ENCODE assay signal across 8 mouse cellular contexts in the genomic region with DNA sequence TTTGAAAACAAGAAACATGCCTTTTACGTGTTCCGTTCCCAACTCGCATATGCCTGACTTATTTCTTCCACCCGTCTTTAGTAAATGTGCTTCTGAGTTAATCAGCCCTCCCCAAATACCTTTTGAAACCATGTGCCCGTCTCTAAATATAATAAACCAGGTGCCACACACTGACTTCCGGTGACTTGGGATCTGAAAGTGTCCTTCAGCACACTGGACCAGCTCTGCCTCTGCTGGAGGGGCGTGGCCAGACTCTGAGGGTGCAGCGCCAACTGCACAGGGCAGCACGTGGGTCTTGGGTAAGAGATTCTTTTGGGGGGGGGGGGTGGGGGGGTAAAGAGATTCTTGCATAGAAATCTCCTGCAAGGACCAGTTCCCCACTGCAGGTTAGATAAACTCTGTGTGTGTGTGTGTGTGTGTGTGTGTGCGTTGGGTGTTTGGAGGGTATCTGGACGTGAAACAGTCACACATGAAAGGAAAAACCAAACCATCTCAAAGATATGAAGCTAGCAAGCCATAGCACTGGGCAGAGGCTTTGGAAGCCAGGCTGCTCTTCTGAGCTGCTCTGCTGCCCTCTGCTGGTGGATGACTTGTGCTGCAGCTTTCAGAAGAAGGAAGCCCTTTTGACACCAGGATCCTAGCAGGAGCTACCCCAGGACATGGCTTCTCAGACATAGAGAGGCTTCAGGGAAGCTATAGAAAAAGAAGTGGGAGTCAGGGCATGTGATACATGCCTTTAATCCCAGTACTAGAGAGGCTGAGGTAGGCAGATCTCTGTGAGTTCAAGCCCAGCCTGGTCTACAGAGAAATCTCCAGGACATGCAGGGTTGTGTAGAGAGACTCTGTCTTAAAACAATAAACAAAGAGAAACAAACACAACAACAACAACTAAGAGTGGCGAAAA. TPM values are rescaled to one million over a fixed set of nuclear protein-coding genes. Genes with fewer than 3 reads are reported as not detected.
DNase-seq lines count a peak whose midpoint lies in the region; ATAC-seq lines count a peak whose summit lies in the region.

No protein-coding gene starts in this region.

- no peak overlapping the region for H3K9ac ChIP-seq in kidney, embryonic 15.5 days
- H3K9ac ChIP-seq in intestine, embryonic 16.5 days (ENCODE audit: low read depth, low read length): no peak overlapping the region
- no peak overlapping the region for H3K9ac ChIP-seq in midbrain, embryonic 12.5 days (replicated peaks)

- 0 out of 2 replicates have a peak, but pooled peaks cover 4% of the 10 kb centered on the region for H3K27me3 ChIP-seq in kidney, embryonic 15.5 days
- no peaks in the 10 kb centered on the region for H3K27me3 ChIP-seq in intestine, embryonic 16.5 days (replicated peaks; ENCODE audit: control insufficient read depth, insufficient read depth, low read length)
- H3K27me3 ChIP-seq in limb, embryonic 10.5 days (ENCODE audit: low read depth, poor library complexity, severe bottlenecking): no peaks in the 10 kb centered on the region
- peaks cover 8% of the 10 kb centered on the region; the same call in 1 of the 2 replicates for H3K27me3 ChIP-seq in midbrain, embryonic 12.5 days

- no peaks in the 10 kb centered on the region for H3K9me3 ChIP-seq in kidney, embryonic 15.5 days (replicated peaks)
- no peaks in the 10 kb centered on the region for H3K9me3 ChIP-seq in intestine, embryonic 16.5 days (ENCODE audit: control insufficient read depth, low read length)
- H3K9me3 ChIP-seq in limb, embryonic 10.5 days (replicated peaks): no peaks in the 10 kb centered on the region
- H3K9me3 ChIP-seq in midbrain, embryonic 12.5 days: no peaks in the 10 kb centered on the region

- H3K4me2 ChIP-seq in kidney, embryonic 15.5 days: no peak overlapping the region
- peak overlapping the region; percentile 17; the same call in 1 of the 2 replicates for H3K4me2 ChIP-seq in intestine, embryonic 16.5 days (ENCODE audit: low read depth, low read length)
- 0 out of 2 replicates have a peak overlapping the region, but pooled peaks have one; percentile 13 for H3K4me2 ChIP-seq in midbrain, embryonic 12.5 days (replicated peaks)

- H3K27ac ChIP-seq in kidney, embryonic 15.5 days: no peak overlapping the region
- H3K27ac ChIP-seq in intestine, embryonic 16.5 days (ENCODE audit: low read length): peak overlapping the region; percentile 45
- no peak overlapping the region for H3K27ac ChIP-seq in limb, embryonic 10.5 days
- H3K27ac ChIP-seq in midbrain, embryonic 12.5 days (replicated peaks): no peak overlapping the region

- peak; percentile 68 for DNase-seq in kidney, adult 11 months
- peak; percentile 93 for DNase-seq in embryo, embryonic 11 days
- peak; percentile 51 to 75 for DNase-seq in gastrocnemius, postnatal 4 days (ENCODE audit: low spot score in 2 of 2)
- DNase-seq in limb, embryonic 10.5 days (ENCODE audit: low spot score): peak; percentile 86
- DNase-seq in skeletal muscle tissue, adult 2 months (ENCODE audit: low read depth, low spot score): peak; percentile 85

- no peak overlapping the region for H3K4me3 ChIP-seq in kidney, embryonic 15.5 days (replicated peaks)
- H3K4me3 ChIP-seq in intestine, embryonic 16.5 days (ENCODE audit: low read length): no peak overlapping the region
- no peak overlapping the region for H3K4me3 ChIP-seq in limb, embryonic 10.5 days
- H3K4me3 ChIP-seq in midbrain, embryonic 12.5 days: no peak overlapping the region

- H3K4me1 ChIP-seq in kidney, embryonic 15.5 days: peaks cover 13% of the 10 kb centered on the region
- H3K4me1 ChIP-seq in intestine, embryonic 16.5 days (ENCODE audit: control insufficient read depth, insufficient read depth, low read length): peaks cover 12% of the 10 kb centered on the region
- H3K4me1 ChIP-seq in limb, embryonic 10.5 days: peaks cover 15% of the 10 kb centered on the region
- peaks cover 16% of the 10 kb centered on the region for H3K4me1 ChIP-seq in midbrain, embryonic 12.5 days

- no peaks in the 10 kb centered on the region for H3K36me3 ChIP-seq in kidney, embryonic 15.5 days
- H3K36me3 ChIP-seq in intestine, embryonic 16.5 days (ENCODE audit: control insufficient read depth, insufficient read depth, low read length): no peaks in the 10 kb centered on the region
- peaks cover 26% of the 10 kb centered on the region for H3K36me3 ChIP-seq in limb, embryonic 10.5 days
- no peaks in the 10 kb centered on the region for H3K36me3 ChIP-seq in midbrain, embryonic 12.5 days

- no peak; the same call in 1 of the 2 replicates for ATAC-seq in kidney, embryonic 15.5 days (replicated peaks; ENCODE audit: low FRiP score)
- ATAC-seq in intestine, embryonic 16.5 days: peak; percentile 85
- peak; percentile 69 for ATAC-seq in midbrain, embryonic 12.5 days (ENCODE audit: low FRiP score, low read depth)

- WGBS in kidney, embryonic 15.5 days: 49% methylated on average over 12 of the region's 12 CpGs
- WGBS in intestine, embryonic 16.5 days: 33% methylated on average over 12 of the region's 12 CpGs
- WGBS in limb, embryonic 10.5 days: 55% methylated on average over 12 of the region's 12 CpGs
- 49% methylated on average over 12 of the region's 12 CpGs for WGBS in midbrain, embryonic 12.5 days

RNA-seq across cellular contexts. Expression of a gene that starts 26.5 kb away (rescaled TPM):
- polyA plus RNA-seq in kidney, embryonic 15.5 days (2015; fragmentation: Nextera tagmentation; extraction: Ambion mirVana): 42.3 and 45.0 TPM in 2 replicates
- 10 to 100 TPM; 56.3 to 63.4 TPM for total RNA-seq in gastrocnemius, postnatal 4 days (2021)
- polyA plus RNA-seq in intestine, embryonic 16.5 days (2015; fragmentation: Nextera tagmentation; extraction: Ambion mirVana): 127 and 148 TPM in 2 replicates
- polyA plus RNA-seq in limb, embryonic 10.5 days (2016; fragmentation: Nextera tagmentation; extraction: Ambion mirVana): 27.8 and 29.4 TPM in 2 replicates
- 36.6 and 37.6 TPM in 2 replicates for polyA plus RNA-seq in midbrain, embryonic 12.5 days (2016; fragmentation: Nextera tagmentation; extraction: Ambion mirVana)

RNA-seq across cellular contexts. Expression of a gene that starts 35.5 kb away (rescaled TPM):
- polyA plus RNA-seq in kidney, embryonic 15.5 days (2015; fragmentation: Nextera tagmentation; extraction: Ambion mirVana): 5.0 and 6.1 TPM in 2 replicates
- total RNA-seq in gastrocnemius, postnatal 4 days (2021): 10 to 100 TPM; 18.4 to 19.5 TPM
- polyA plus RNA-seq in intestine, embryonic 16.5 days (2015; fragmentation: Nextera tagmentation; extraction: Ambion mirVana): 3.7 and 4.1 TPM in 2 replicates
- polyA plus RNA-seq in limb, embryonic 10.5 days (2016; fragmentation: Nextera tagmentation; extraction: Ambion mirVana): 3.0 and 3.5 TPM in 2 replicates
- polyA plus RNA-seq in midbrain, embryonic 12.5 days (2016; fragmentation: Nextera tagmentation; extraction: Ambion mirVana): 4.0 and 4.1 TPM in 2 replicates
